Mouse (Mus musculus): ENCODE data around the gene S100pbp.

- TF ChIP-seq GATA1 (IDR thresholded peaks at IDR 0.05; ENCODE audit: borderline replicate concordance, low read length), result no peak
- TF ChIP-seq FLI1 (IDR thresholded peaks at IDR 0.05; ENCODE audit: low read length), result no peak
Measured at GRCm38 (mm10) chr4:129125736-129126451, 63.6 kb downstream of the S100pbp start.

Measured in megakaryocyte, embryonic 14.5 days (primary cell).